Mouse (Mus musculus): ENCODE data around the gene Uso1. TPM values are rescaled to one million over a fixed set of nuclear protein-coding genes. Genes with fewer than 3 reads are reported as not detected.
A peak's percentile ranks its signal among the peaks of the same experiment; 100 is the strongest.

The Uso1 gene
- total RNA-seq (2021) = 10 to 100 TPM; 65.8 to 66.1 TPM
- long read RNA-seq, experiment 1, transcript Uso1-201 (24 exons, 3,898 nt) = major isoform, 51 of 69 reads
- long read RNA-seq, experiment 1, partial matches to known transcripts = 9 of 69 reads
- long read RNA-seq, experiment 1, other reads (novel, unspliced or antisense) = 8 of 69 reads
- long read RNA-seq, experiment 2, transcript Uso1-201 (24 exons, 3,898 nt) = major isoform, 46 of 57 reads
- long read RNA-seq, experiment 2, partial matches to known transcripts = 2 of 57 reads
- long read RNA-seq, experiment 2, other reads (novel, unspliced or antisense) = 8 of 57 reads

GRCm38 (mm10) chr5:92137239-92138046, at the start of gene Uso1:
Gene Uso1 (plus strand): TSS chr5:92137938.
- peak; percentile 98 for DNase-seq (ENCODE audit: low spot score in 2 of 2)
- intact Hi-C loops (cut with DNase I) = loop anchor here (2.0 kb wide), 1 partner anchor 55 kb away; the partner anchor contains the start of gene G3bp2

GRCm38 (mm10) chr5:92093263-92094061, 44.3 kb upstream of the Uso1 start:
- intact Hi-C loops (cut with DNase I) = no loop called here
- no peak for DNase-seq (ENCODE audit: low spot score in 2 of 2)

GRCm38 (mm10) chr5:92094062-92094415, 43.7 kb upstream of the Uso1 start:
- no peak for DNase-seq (ENCODE audit: low spot score in 2 of 2)
- intact Hi-C loops (cut with DNase I) = no loop called here

GRCm38 (mm10) chr5:92096786-92097185, 41.0 kb upstream of the Uso1 start:
- intact Hi-C loops (cut with DNase I) = no loop called here
- no peak for DNase-seq (ENCODE audit: low spot score in 2 of 2)

GRCm38 (mm10) chr5:92097779-92098178, 40.0 kb upstream of the Uso1 start:
- DNase-seq (ENCODE audit: low spot score in 2 of 2) = no peak
- intact Hi-C loops (cut with DNase I) = no loop called here

GRCm38 (mm10) chr5:92098351-92099109, 39.2 kb upstream of the Uso1 start:
- no peak for DNase-seq (ENCODE audit: low spot score in 2 of 2)
- intact Hi-C loops (cut with DNase I) = no loop called here

GRCm38 (mm10) chr5:92101601-92102000, 36.1 kb upstream of the Uso1 start:
- intact Hi-C loops (cut with DNase I) = no loop called here
- DNase-seq (ENCODE audit: low spot score in 2 of 2) = no peak

- intact Hi-C loops (cut with DNase I) = no loop called here
Measured at GRCm38 (mm10) chr5:92103062-92103461, 34.7 kb upstream of the Uso1 start.

GRCm38 (mm10) chr5:92103816-92104415, 33.8 kb upstream of the Uso1 start:
- intact Hi-C loops (cut with DNase I) = no loop called here
- no peak for DNase-seq (ENCODE audit: low spot score in 2 of 2)

More at GRCm38 (mm10) chr5:92103062-92103461, 34.7 kb upstream of the Uso1 start:
- DNase-seq (ENCODE audit: low spot score in 2 of 2) = no peak

GRCm38 (mm10) chr5:92106327-92107125, 31.2 kb upstream of the Uso1 start:
- DNase-seq (ENCODE audit: low spot score in 2 of 2) = peak; percentile 26 to 47
- intact Hi-C loops (cut with DNase I) = no loop called here

GRCm38 (mm10) chr5:92107282-92107681, 30.5 kb upstream of the Uso1 start:
- intact Hi-C loops (cut with DNase I) = no loop called here

GRCm38 (mm10) chr5:92110818-92111355, 26.9 kb upstream of the Uso1 start:
- intact Hi-C loops (cut with DNase I) = loop anchor here (10.0 kb wide), 1 partner anchor 146 kb away; the partner anchor contains the start of gene Rchy1

More at GRCm38 (mm10) chr5:92107282-92107681, 30.5 kb upstream of the Uso1 start:
- peak in 1 of 2 experiments; percentile 23 for DNase-seq (ENCODE audit: low spot score in 2 of 2)

GRCm38 (mm10) chr5:92112175-92112574, 25.6 kb upstream of the Uso1 start:
- intact Hi-C loops (cut with DNase I) = loop anchor here (10.0 kb wide), 1 partner anchor 147 kb away; the partner anchor contains the start of gene Rchy1
- DNase-seq (ENCODE audit: low spot score in 2 of 2) = no peak

More at GRCm38 (mm10) chr5:92110818-92111355, 26.9 kb upstream of the Uso1 start:
- DNase-seq (ENCODE audit: low spot score in 2 of 2) = no peak

GRCm38 (mm10) chr5:92112585-92112984, 25.2 kb upstream of the Uso1 start:
- intact Hi-C loops (cut with DNase I) = loop anchor here (10.0 kb wide), 1 partner anchor 148 kb away; the partner anchor contains the start of gene Rchy1
- DNase-seq (ENCODE audit: low spot score in 2 of 2) = no peak

- no peak for DNase-seq (ENCODE audit: low spot score in 2 of 2)
- intact Hi-C loops (cut with DNase I) = loop anchor here (10.0 kb wide), 1 partner anchor 149 kb away; the partner anchor contains the start of gene Rchy1
Measured at GRCm38 (mm10) chr5:92113484-92113883, 24.3 kb upstream of the Uso1 start.

GRCm38 (mm10) chr5:92114223-92114622, 23.5 kb upstream of the Uso1 start:
- intact Hi-C loops (cut with DNase I) = loop anchor here (10.0 kb wide), 1 partner anchor 149 kb away; the partner anchor contains the start of gene Rchy1
- DNase-seq (ENCODE audit: low spot score in 2 of 2) = no peak

- intact Hi-C loops (cut with DNase I) = loop anchor here (10.0 kb wide), 1 partner anchor 150 kb away; the partner anchor contains the start of gene Rchy1
- DNase-seq (ENCODE audit: low spot score in 2 of 2) = no peak
Measured at GRCm38 (mm10) chr5:92114939-92115338, 22.8 kb upstream of the Uso1 start.

Measured in left cerebral cortex, postnatal 14 days (tissue).